Mouse (Mus musculus) lung, adult 2 months (tissue): Measurements from ENCODE around the gene Clic1.

ENCODE experiments used
- CTCF ChIP-seq: fragments of 200-500 bp; IDR thresholded peaks from 2 replicates; pipeline ENCODE4 v1.5.1; 2011; ENCODE audit warnings: mild to moderate bottlenecking, low read length, control low read depth; ENCODE audit not compliant: insufficient read depth
- POLR2A ChIP-seq: fragments of 200-500 bp; IDR thresholded peaks from 2 replicates; pipeline ENCODE4 v1.6.1; 2011; ENCODE audit warnings: low read depth, mild to moderate bottlenecking, control low read depth, low read length, borderline replicate concordance; ENCODE audit errors: extremely low read depth

DNA sequence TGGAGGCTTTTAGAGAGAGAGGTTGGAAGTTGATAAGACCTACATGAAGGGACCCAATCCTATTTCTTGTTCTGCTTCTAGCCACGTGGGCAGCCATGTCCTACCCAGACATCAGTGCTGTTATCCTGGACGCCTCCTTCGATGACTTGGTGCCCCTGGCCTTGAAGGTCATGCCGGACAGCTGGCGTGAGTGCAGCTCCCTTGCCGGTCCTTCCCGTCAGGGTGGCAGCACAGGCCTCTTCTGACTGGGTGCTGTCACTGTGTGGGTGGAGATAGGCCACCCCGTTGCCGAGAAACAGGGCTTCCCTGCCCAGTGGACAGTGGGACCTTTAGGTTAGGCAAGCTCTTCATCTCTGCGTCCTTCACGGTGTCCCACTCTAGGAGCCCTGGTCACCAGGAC lies 51.4 kb downstream of the Clic1 start:
- TF ChIP-seq CTCF (no peak), POLR2A (no peak)
